Mouse (Mus musculus) heart, postnatal 0 days (tissue): ENCODE results near the gene Tapbpl.

Source experiments
- CTCF ChIP-seq: IDR thresholded peaks from 2 replicates; pipeline ENCODE4 v1.5.1; 2016; ENCODE audit warnings: antibody characterized with exemption, control low read depth, low read depth
- EP300 ChIP-seq: IDR thresholded peaks from 2 replicates; pipeline ENCODE4 v1.6.1; 2016; ENCODE audit warnings: antibody characterized with exemption, low read depth

GRCm38 (mm10) chr6:125241566-125241965 lies 9.9 kb upstream of the Tapbpl start:
- TF ChIP-seq CTCF (no peak), EP300 (no peak)
